Mouse (Mus musculus): ENCODE results near the gene Nlrp6. TPM values are rescaled to one million over a fixed set of nuclear protein-coding genes. Genes with fewer than 3 reads are reported as not detected.

Nlrp6 gene
- polyA plus RNA-seq, 1 experiment from 2014 or later: 1.2 TPM

DNA sequence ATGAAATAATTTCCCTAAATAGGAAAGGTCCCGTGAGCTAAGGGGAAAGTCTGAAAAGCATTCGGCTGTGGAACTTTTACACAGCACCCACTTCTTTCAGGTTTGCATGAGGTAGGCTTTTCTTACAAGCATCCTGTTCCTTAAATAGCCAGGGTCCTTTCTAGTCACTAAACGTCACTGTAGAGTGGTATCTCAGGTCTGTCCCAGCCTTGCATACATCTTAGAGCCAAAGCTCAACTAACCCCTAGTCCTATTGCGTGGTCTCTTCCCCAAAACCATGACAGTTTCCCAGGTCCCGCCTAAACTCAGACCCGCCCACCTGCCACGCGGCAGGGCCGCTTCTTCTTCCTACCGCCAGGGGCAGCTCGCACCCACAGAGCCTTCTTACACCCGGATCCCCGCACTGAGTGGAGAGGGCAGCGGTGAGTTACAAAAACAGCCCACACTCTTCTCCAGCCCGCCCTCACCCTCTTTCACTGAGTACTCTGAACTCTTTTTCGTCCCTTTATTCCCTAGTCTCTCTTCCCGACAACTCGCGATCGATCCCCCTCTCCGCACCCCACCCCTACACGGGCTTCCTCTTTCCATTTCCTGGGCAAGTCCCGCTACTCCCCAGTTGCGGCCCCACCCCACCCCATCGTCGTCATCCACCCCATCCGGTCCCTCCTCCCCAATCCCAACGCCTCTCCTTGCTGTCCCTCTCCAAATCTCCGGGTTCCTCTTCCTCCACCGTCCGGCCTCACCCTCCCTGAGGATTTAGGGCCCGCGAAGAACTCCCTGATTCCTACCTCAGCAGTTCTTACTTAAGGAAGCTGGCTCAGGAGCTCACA is 20.7 kb downstream of the Nlrp6 start, which contains the start of gene Pgghg:
Pgghg (plus strand) TSS at position 170 of the 830 bp plus-strand sequence.
- no peaks in the 10 kb centered on the region for H3K9me3 ChIP-seq (ENCODE audit: control insufficient read depth, low read depth, low read length)
- peaks cover 15% of the 10 kb centered on the region; the same call in 1 of the 2 replicates for H3K4me1 ChIP-seq (ENCODE audit: control insufficient read depth, insufficient read depth, low read length)
- peak within 1 kb of the TSS; percentile 49 for H3K9ac ChIP-seq (replicated peaks; ENCODE audit: low read depth, low read length)
- H3K4me2 ChIP-seq (replicated peaks; ENCODE audit: low read depth, low read length): peak within 1 kb of the TSS; percentile 70
- peak; percentile 88 for ATAC-seq (ENCODE audit: insufficient number of reproducible peaks, insufficient read depth, low FRiP score, low read depth)
- peaks cover 15% of the 10 kb centered on the region for H3K36me3 ChIP-seq (ENCODE audit: control insufficient read depth, insufficient read depth, low read length)
- peak within 1 kb of the TSS; percentile 45 for H3K4me3 ChIP-seq (ENCODE audit: low read depth, low read length)
- 2% methylated on average over 33 of the region's 33 CpGs for WGBS
- H3K27me3 ChIP-seq (ENCODE audit: control insufficient read depth, insufficient read depth, low read length): no peaks in the 10 kb centered on the region
- peak within 1 kb of the TSS; percentile 94 for H3K27ac ChIP-seq (ENCODE audit: low read length)

DNA sequence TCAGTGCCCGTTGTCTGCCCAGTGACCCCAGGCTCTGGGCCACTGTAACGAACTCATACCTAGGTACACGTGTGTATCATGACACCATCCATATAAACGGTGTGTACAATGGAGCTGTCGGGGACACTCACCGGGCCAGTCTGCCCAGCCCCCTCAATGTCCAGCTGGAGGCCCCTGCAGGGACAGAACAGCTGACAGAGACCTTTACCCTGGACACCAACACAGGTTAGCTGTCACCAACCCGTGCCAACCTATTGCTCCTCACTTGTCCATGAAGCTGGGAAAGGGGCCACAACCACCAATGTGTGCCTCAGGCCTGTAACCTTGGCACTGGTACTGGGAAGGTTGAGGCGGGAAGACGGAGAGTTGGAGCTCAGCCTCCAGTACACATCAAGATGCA is 21.6 kb downstream of the Nlrp6 start:
- Histone ChIP-seq H3K4me2 (replicated peaks; ENCODE audit: low read depth, low read length) (peak overlapping the region; percentile 70), H3K9ac (replicated peaks; ENCODE audit: low read depth, low read length) (peak overlapping the region; percentile 49), H3K27ac (ENCODE audit: low read length) (peak overlapping the region; percentile 94), H3K36me3 (ENCODE audit: control insufficient read depth, insufficient read depth, low read length) (peaks cover 20% of the 10 kb centered on the region), H3K4me3 (ENCODE audit: low read depth, low read length) (peak overlapping the region; percentile 45), H3K27me3 (ENCODE audit: control insufficient read depth, insufficient read depth, low read length) (no peaks in the 10 kb centered on the region), H3K9me3 (ENCODE audit: control insufficient read depth, low read depth, low read length) (no peaks in the 10 kb centered on the region), H3K4me1 (ENCODE audit: control insufficient read depth, insufficient read depth, low read length) (peaks cover 15% of the 10 kb centered on the region; the same call in 1 of the 2 replicates)
- ATAC-seq (ENCODE audit: insufficient number of reproducible peaks, insufficient read depth, low FRiP score, low read depth): no peak
- 39% methylated on average over 9 of the region's 9 CpGs for WGBS

DNA sequence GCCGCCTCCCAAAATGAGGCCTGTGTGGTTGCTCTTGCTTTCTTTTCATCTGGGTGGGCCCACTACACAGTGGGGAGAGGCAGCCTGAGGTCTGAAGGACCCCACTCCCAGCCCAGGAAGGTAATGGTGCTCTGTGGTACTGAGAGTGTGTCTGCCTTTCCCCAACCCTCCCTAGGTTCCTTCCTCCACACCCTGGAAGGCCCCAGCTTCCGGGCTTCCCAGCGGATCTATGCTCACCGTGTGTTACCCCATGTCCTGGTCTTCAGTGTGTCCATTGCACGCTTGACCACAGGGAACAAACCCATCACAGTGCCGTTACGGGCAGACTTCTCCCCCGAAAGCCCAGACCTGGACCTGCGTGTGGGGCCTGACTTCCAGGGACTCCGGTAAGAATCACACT is 22.1 kb downstream of the Nlrp6 start:
- peaks cover 15% of the 10 kb centered on the region; the same call in 1 of the 2 replicates for H3K4me1 ChIP-seq (ENCODE audit: control insufficient read depth, insufficient read depth, low read length)
- H3K27me3 ChIP-seq (ENCODE audit: control insufficient read depth, insufficient read depth, low read length): no peaks in the 10 kb centered on the region
- H3K9me3 ChIP-seq (ENCODE audit: control insufficient read depth, low read depth, low read length): no peaks in the 10 kb centered on the region
- H3K4me3 ChIP-seq (ENCODE audit: low read depth, low read length): no peak overlapping the region
- peaks cover 20% of the 10 kb centered on the region for H3K36me3 ChIP-seq (ENCODE audit: control insufficient read depth, insufficient read depth, low read length)
- H3K9ac ChIP-seq (replicated peaks; ENCODE audit: low read depth, low read length): no peak overlapping the region
- H3K27ac ChIP-seq (ENCODE audit: low read length): peak overlapping the region; percentile 94; the same call in 1 of the 2 replicates
- no peak for ATAC-seq (ENCODE audit: insufficient number of reproducible peaks, insufficient read depth, low FRiP score, low read depth)
- no peak overlapping the region for H3K4me2 ChIP-seq (replicated peaks; ENCODE audit: low read depth, low read length)
- 93% methylated on average over 10 of the region's 10 CpGs for WGBS

- Histone ChIP-seq H3K9ac (replicated peaks; ENCODE audit: low read depth, low read length) (no peak overlapping the region), H3K4me1 (ENCODE audit: control insufficient read depth, insufficient read depth, low read length) (peaks cover 15% of the 10 kb centered on the region; the same call in 1 of the 2 replicates), H3K36me3 (ENCODE audit: control insufficient read depth, insufficient read depth, low read length) (peaks cover 25% of the 10 kb centered on the region), H3K4me3 (ENCODE audit: low read depth, low read length) (no peak overlapping the region), H3K27me3 (ENCODE audit: control insufficient read depth, insufficient read depth, low read length) (no peaks in the 10 kb centered on the region), H3K9me3 (ENCODE audit: control insufficient read depth, low read depth, low read length) (no peaks in the 10 kb centered on the region), H3K27ac (ENCODE audit: low read length) (no peak overlapping the region), H3K4me2 (replicated peaks; ENCODE audit: low read depth, low read length) (no peak overlapping the region)
- no peak for ATAC-seq (ENCODE audit: insufficient number of reproducible peaks, insufficient read depth, low FRiP score, low read depth)
- 63% methylated on average over 4 of the region's 4 CpGs for WGBS
Observed at GRCm38 (mm10) chr7:140943356-140943755, 22.7 kb downstream of the Nlrp6 start.

- Histone ChIP-seq H3K9me3 (ENCODE audit: control insufficient read depth, low read depth, low read length) (no peaks in the 10 kb centered on the region), H3K4me3 (ENCODE audit: low read depth, low read length) (no peak overlapping the region), H3K4me2 (replicated peaks; ENCODE audit: low read depth, low read length) (no peak overlapping the region), H3K36me3 (ENCODE audit: control insufficient read depth, insufficient read depth, low read length) (peaks cover 33% of the 10 kb centered on the region), H3K27me3 (ENCODE audit: control insufficient read depth, insufficient read depth, low read length) (no peaks in the 10 kb centered on the region), H3K4me1 (ENCODE audit: control insufficient read depth, insufficient read depth, low read length) (peaks cover 13% of the 10 kb centered on the region; the same call in 1 of the 2 replicates), H3K27ac (ENCODE audit: low read length) (no peak overlapping the region), H3K9ac (replicated peaks; ENCODE audit: low read depth, low read length) (no peak overlapping the region)
- ATAC-seq (ENCODE audit: insufficient number of reproducible peaks, insufficient read depth, low FRiP score, low read depth): no peak
- WGBS: 88% methylated on average over 7 of the region's 7 CpGs
Observed at GRCm38 (mm10) chr7:140944236-140944635, 23.5 kb downstream of the Nlrp6 start.

DNA sequence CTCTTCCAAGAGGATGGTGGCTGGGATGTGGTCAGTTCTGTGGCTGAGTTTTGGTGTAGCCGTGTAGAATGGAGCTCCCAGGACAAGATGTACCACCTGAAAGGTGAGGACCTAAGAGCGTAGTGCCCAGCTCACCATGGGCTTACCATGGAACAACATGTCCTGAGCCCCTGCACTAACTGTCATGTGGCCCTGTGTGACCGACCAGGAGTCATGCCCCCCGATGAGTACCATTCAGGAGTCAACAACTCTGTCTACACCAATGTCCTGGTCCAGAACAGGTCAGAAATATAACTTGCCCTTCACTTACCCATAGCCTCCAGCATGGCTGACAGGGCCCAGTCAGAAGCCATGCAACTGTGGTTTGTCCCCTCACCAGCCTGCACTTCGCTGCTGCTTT is 24.5 kb downstream of the Nlrp6 start:
- Histone ChIP-seq H3K9me3 (ENCODE audit: control insufficient read depth, low read depth, low read length) (no peaks in the 10 kb centered on the region), H3K36me3 (ENCODE audit: control insufficient read depth, insufficient read depth, low read length) (peaks cover 38% of the 10 kb centered on the region), H3K4me3 (ENCODE audit: low read depth, low read length) (no peak overlapping the region), H3K9ac (replicated peaks; ENCODE audit: low read depth, low read length) (no peak overlapping the region), H3K4me1 (ENCODE audit: control insufficient read depth, insufficient read depth, low read length) (peaks cover 9% of the 10 kb centered on the region; the same call in 1 of the 2 replicates), H3K27ac (ENCODE audit: low read length) (no peak overlapping the region), H3K27me3 (ENCODE audit: control insufficient read depth, insufficient read depth, low read length) (no peaks in the 10 kb centered on the region), H3K4me2 (replicated peaks; ENCODE audit: low read depth, low read length) (no peak overlapping the region)
- ATAC-seq (ENCODE audit: insufficient number of reproducible peaks, insufficient read depth, low FRiP score, low read depth): no peak
- 94% methylated on average over 5 of the region's 5 CpGs for WGBS

- Histone ChIP-seq H3K4me1 (ENCODE audit: control insufficient read depth, insufficient read depth, low read length) (peaks cover 20% of the 10 kb centered on the region; the same call in 1 of the 2 replicates), H3K9ac (replicated peaks; ENCODE audit: low read depth, low read length) (no peak overlapping the region), H3K9me3 (ENCODE audit: control insufficient read depth, low read depth, low read length) (no peaks in the 10 kb centered on the region), H3K36me3 (ENCODE audit: control insufficient read depth, insufficient read depth, low read length) (peaks cover 38% of the 10 kb centered on the region), H3K4me3 (ENCODE audit: low read depth, low read length) (no peak overlapping the region), H3K27me3 (ENCODE audit: control insufficient read depth, insufficient read depth, low read length) (no peaks in the 10 kb centered on the region), H3K4me2 (replicated peaks; ENCODE audit: low read depth, low read length) (no peak overlapping the region), H3K27ac (ENCODE audit: low read length) (no peak overlapping the region)
- no peak for ATAC-seq (ENCODE audit: insufficient number of reproducible peaks, insufficient read depth, low FRiP score, low read depth)
- 89% methylated on average over 10 of the region's 10 CpGs for WGBS
Observed at GRCm38 (mm10) chr7:140946311-140946710, 25.6 kb downstream of the Nlrp6 start.

- no peak overlapping the region for H3K9ac ChIP-seq (replicated peaks; ENCODE audit: low read depth, low read length)
Observed at GRCm38 (mm10) chr7:140946980-140947379, 26.3 kb downstream of the Nlrp6 start.

More at GRCm38 (mm10) chr7:140946980-140947379, 26.3 kb downstream of the Nlrp6 start:
- Histone ChIP-seq H3K4me3 (ENCODE audit: low read depth, low read length) (no peak overlapping the region), H3K27me3 (ENCODE audit: control insufficient read depth, insufficient read depth, low read length) (no peaks in the 10 kb centered on the region), H3K36me3 (ENCODE audit: control insufficient read depth, insufficient read depth, low read length) (peaks cover 38% of the 10 kb centered on the region), H3K27ac (ENCODE audit: low read length) (no peak overlapping the region), H3K4me2 (replicated peaks; ENCODE audit: low read depth, low read length) (no peak overlapping the region), H3K9me3 (ENCODE audit: control insufficient read depth, low read depth, low read length) (no peaks in the 10 kb centered on the region), H3K4me1 (ENCODE audit: control insufficient read depth, insufficient read depth, low read length) (peaks cover 26% of the 10 kb centered on the region; the same call in 1 of the 2 replicates)
- 52% methylated on average over 7 of the region's 7 CpGs for WGBS
- ATAC-seq (ENCODE audit: insufficient number of reproducible peaks, insufficient read depth, low FRiP score, low read depth): no peak
